Mouse (Mus musculus) left cerebral cortex, adult 11 months (tissue): ENCODE measurements around the gene Vmn1r180.
"Not testable (repeated sequence)": the region's sequence is repeated elsewhere in the genome, so short reads cannot be mapped to it uniquely, and the experiment has no call there.

Experiments used
- DNase-seq: peaks from one replicate; pipeline ENCODE4 v3.0.0; 2022; ENCODE audit warnings: low spot score

Gene Vmn1r180

DNA sequence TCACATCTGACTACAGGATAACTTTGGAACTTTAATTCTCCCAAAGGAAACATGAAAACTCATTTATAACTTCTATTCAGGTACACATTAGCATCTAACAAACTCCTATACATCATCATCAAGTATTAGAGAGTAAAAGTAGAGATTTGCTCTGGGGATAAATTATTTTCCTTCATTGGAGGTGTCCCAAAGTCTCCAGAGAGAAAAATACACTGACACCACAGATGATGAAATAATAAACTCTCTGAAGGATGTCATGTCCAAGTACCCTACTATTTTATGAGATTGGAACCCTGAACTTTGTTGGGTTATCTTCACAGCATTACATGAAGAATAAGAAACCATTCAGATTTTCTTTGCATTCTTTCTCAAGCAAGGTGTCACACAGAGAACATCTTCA, at the start of gene Vmn1r180:
TSS of gene Vmn1r180 (plus strand) at position 301 of the 400 bp plus-strand sequence.
- no peak for DNase-seq

DNA sequence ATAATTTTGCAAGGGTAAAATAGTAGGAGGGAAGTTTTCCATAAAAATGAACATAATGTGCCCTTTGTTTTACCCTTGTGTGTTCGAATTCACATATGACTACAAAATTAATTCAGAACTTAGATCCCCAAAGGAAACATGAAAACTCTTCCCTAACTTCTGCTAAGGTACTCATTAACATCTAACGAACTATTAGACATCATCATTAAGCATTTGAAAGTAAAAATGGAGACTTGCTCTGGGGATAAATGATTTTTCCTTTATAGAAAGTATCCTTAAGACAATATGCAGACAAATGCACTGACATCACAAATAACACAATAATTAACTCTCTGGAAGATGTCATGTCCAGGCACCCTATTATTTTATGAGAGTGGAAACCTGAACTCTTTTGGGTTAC, 23.8 kb upstream of the Vmn1r180 start, which contains the start of gene Vmn1r179:
TSS of gene Vmn1r179 (plus strand) at position 301 of the 400 bp plus-strand sequence.
- no peak for DNase-seq

DNA sequence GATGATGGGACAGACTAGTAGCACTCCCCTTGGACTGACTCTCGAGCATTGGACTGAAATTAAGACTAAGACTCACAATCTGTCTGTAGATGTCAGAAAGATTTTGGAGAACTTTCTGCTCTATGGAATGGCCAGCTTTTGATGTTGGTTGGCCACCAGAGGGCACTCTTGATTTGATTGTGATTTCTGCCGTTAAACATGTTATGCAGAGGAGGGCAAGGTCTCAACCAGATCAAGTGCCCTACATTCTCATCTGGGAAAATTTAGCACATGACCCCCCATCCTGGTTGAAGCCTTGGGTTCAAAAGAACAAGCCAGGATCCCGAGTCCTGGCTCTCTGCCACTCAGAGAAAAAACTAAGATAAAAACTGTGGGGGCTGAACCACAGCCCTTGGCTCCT, 17.6 kb downstream of the Vmn1r180 start:
- peak; percentile 4 for DNase-seq

DNA sequence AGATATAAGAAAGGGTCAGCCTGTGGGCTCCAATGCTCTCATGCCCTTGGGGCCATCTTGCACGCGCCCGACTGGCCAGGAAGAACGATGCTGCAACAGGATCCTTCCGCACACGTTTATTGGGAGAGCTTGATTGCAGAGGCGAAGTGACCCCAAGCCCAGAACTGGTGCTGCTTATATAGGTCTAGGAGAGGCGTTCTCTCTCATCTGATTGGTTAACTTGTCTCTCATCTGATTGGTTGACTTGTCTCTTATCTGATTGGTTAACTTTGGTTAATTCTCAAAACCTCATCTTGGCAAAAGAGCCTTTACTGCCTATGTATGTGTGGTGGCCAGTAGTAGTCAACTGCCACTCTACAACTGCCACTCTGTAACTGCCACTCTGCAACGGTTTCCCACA, 23.9 kb downstream of the Vmn1r180 start, which contains the start of gene Vmn1r181:
TSS of gene Vmn1r181 (plus strand) at position 301 of the 400 bp plus-strand sequence.
- DNase-seq = not testable (repeated sequence)

DNA sequence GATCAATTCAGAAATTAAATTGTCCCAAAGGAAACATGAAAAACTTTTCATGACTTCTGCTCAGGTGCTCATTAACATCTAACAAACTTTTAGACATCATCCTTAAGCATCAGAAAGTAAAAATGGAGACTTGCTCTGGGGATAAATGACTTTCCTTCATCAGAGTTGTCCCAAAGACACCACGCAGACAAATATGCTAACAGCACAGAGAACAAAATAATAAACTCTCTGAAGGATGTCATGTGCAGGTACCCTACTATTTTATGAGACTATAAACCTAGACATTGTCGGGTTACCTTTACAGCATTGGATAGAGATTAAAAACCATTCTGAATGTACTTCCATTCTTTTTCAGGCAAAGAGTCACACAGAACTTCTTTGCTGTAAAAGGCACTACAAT, 51.0 kb downstream of the Vmn1r180 start, which contains the start of gene V1rd19:
TSS of gene V1rd19 (plus strand) at position 301 of the 400 bp plus-strand sequence.
- DNase-seq = no peak
